Mouse (Mus musculus): Measurements from ENCODE around the gene Fkbp14. TPM values are rescaled to one million over a fixed set of nuclear protein-coding genes. Genes with fewer than 3 reads are reported as not detected.
A peak's percentile ranks its signal among the peaks of the same experiment; 100 is the strongest.

Fkbp14 gene
- polyA plus RNA-seq, 1 experiment from 2014 or later = 13.9 TPM

GRCm38 (mm10) chr6:54555816-54556215, 41.3 kb downstream of the Fkbp14 start:
- no peak overlapping the region for H3K4me2 ChIP-seq
- WGBS = 41% methylated on average over 1 of the region's 1 CpGs
- peaks cover 64% of the 10 kb centered on the region for H3K4me1 ChIP-seq
- no peak overlapping the region for H3K9ac ChIP-seq
- H3K27ac ChIP-seq = peak overlapping the region; percentile 85
- H3K27me3 ChIP-seq = no peaks in the 10 kb centered on the region
- H3K36me3 ChIP-seq (replicated peaks) = 0 out of 2 replicates have a peak, but pooled peaks cover 6% of the 10 kb centered on the region
- no peak for ATAC-seq (ENCODE audit: low FRiP score)
- H3K9me3 ChIP-seq = no peaks in the 10 kb centered on the region
- H3K4me3 ChIP-seq (replicated peaks) = no peak overlapping the region

DNA sequence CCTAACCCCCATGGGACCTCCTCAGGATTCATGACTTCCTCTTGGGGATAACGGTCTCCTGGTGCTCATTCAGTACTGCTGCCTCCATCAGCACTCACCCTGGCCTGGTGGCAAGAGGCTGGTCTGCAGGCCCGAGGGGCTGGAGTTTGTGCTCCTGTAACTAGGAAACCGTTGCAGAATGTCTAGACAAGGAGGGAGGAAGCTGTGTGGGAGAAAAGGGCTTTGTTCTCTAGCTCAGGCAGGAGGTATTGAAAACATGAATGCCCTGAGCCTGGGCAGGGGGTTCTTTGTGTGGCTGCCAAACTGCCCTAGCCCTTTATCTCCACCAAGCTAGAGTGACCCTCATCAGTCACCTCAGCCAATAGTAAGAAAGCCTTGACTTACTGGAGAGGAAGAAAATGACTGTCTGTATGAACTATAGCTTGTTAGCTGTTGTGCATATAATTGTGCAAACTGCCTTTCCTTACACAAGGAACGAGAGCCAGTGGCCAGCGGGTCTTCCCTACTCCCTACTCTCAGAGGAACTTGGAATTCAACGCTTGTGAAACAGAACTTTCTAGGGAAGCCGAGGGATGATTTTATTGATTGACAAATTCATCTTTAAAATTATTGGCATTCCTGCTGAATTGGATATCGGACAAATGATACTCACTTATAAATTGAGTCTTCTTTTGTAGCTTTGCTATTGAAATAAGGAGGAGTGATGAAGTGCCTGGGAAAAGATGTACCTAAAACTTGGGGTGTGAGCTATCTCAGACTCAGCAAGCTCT, 42.6 kb downstream of the Fkbp14 start:
- peak overlapping the region; percentile 15 for H3K4me2 ChIP-seq
- no peaks in the 10 kb centered on the region for H3K9me3 ChIP-seq
- ATAC-seq (ENCODE audit: low FRiP score) = peak; percentile 86
- whole genome bisulfite sequencing = 6% methylated on average over 8 of the region's 8 CpGs
- peak overlapping the region; percentile 85 for H3K27ac ChIP-seq
- H3K9ac ChIP-seq = no peak overlapping the region
- no peaks in the 10 kb centered on the region for H3K27me3 ChIP-seq
- H3K4me1 ChIP-seq = peaks cover 66% of the 10 kb centered on the region
- H3K4me3 ChIP-seq (replicated peaks) = no peak overlapping the region
- H3K36me3 ChIP-seq (replicated peaks) = 0 out of 2 replicates have a peak, but pooled peaks cover 6% of the 10 kb centered on the region

DNA sequence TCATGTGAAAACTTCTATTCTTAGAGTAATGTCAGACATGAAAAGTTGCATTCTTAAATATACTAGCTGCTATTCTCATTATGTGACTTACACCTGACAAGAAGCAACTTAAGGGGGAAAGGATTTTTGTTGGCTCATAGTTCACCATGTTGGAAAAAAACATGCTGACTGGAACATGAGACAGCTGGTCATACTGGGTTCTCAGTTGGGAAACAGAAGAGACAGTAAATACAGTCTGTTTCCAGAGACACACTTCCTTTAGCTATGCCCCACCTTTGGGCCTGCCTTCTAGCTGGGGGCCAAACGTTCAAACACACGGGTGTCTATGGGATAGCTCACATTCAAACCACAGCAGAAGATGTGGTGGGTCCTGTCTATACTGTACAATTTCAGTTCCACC, 43.5 kb downstream of the Fkbp14 start:
- 32% methylated on average over 2 of the region's 2 CpGs for WGBS
- H3K9ac ChIP-seq = no peak overlapping the region
- 0 out of 2 replicates have a peak, but pooled peaks cover 6% of the 10 kb centered on the region for H3K36me3 ChIP-seq (replicated peaks)
- H3K4me2 ChIP-seq = peak overlapping the region; percentile 15
- peaks cover 71% of the 10 kb centered on the region for H3K4me1 ChIP-seq
- ATAC-seq (ENCODE audit: low FRiP score) = no peak
- no peaks in the 10 kb centered on the region for H3K27me3 ChIP-seq
- H3K4me3 ChIP-seq (replicated peaks) = no peak overlapping the region
- H3K9me3 ChIP-seq = no peaks in the 10 kb centered on the region
- H3K27ac ChIP-seq = peak overlapping the region; percentile 85

- H3K9me3 ChIP-seq = no peaks in the 10 kb centered on the region
- 0 out of 2 replicates have a peak, but pooled peaks cover 4% of the 10 kb centered on the region for H3K36me3 ChIP-seq (replicated peaks)
- ATAC-seq (ENCODE audit: low FRiP score) = peak; percentile 82
- H3K27ac ChIP-seq = peak overlapping the region; percentile 87
- 14% methylated on average over 9 of the region's 9 CpGs for WGBS
- no peaks in the 10 kb centered on the region for H3K27me3 ChIP-seq
- peaks cover 72% of the 10 kb centered on the region for H3K4me1 ChIP-seq
- no peak overlapping the region for H3K4me3 ChIP-seq (replicated peaks)
- no peak overlapping the region for H3K9ac ChIP-seq
- H3K4me2 ChIP-seq = no peak overlapping the region
These were observed 44.2 kb downstream of the Fkbp14 start for GRCm38 (mm10) chr6:54552721-54553413.

DNA sequence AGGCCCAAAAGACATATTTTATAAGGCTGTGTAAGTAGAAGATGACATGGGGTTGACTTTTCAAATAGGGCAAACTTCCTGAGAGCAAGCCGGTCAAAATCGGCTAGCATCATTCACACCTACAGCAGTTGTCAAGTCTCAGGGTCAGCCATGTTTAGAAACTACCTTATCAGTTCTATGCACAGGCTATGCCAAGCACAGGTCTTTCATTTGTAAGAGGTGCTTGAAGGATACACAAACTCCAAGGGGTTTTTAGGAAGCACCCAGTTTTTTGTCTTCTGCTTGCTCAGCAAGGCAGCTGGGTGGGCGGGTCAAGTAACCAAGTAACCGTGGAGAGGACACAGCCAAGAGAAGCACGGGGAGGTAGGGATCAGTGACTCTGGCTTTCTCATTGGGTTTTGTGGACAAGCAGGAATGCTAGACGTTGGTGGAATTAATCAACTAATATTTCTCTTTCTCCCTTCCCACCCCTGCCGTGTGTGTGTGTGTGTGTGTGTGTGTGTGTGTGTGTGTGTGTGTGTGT, 46.2 kb downstream of the Fkbp14 start:
- H3K9me3 ChIP-seq = no peaks in the 10 kb centered on the region
- H3K4me2 ChIP-seq = no peak overlapping the region
- 68% methylated on average over 7 of the region's 7 CpGs for WGBS
- H3K27ac ChIP-seq = no peak overlapping the region
- no peaks in the 10 kb centered on the region for H3K27me3 ChIP-seq
- peaks cover 68% of the 10 kb centered on the region for H3K4me1 ChIP-seq
- no peak overlapping the region for H3K9ac ChIP-seq
- peaks cover 8% of the 10 kb centered on the region for H3K36me3 ChIP-seq (replicated peaks)
- ATAC-seq (ENCODE audit: low FRiP score) = no peak
- H3K4me3 ChIP-seq (replicated peaks) = no peak overlapping the region

DNA sequence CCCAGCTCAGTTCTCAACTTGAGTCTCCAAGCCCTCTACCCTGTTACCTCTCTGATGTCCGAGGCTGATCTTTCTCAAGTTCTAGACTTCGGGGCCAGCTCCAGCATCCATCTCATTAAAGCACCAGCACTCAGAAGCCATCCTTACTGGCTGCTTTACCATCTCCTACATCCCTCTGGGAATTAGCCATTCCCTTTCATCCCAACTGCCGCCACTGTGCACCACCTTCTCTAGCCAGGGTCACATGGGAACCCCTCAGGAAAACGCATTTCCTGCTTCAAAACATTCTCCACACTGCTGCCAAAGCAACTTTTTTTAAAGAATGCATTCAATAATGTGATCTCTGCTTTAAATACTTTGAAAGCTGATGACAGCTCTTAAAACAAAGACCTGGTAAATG, 47.8 kb downstream of the Fkbp14 start:
- Histone ChIP-seq H3K4me3 (replicated peaks) (no peak overlapping the region), H3K36me3 (replicated peaks) (peaks cover 20% of the 10 kb centered on the region), H3K9ac (no peak overlapping the region), H3K4me1 (peaks cover 53% of the 10 kb centered on the region), H3K27ac (no peak overlapping the region), H3K9me3 (no peaks in the 10 kb centered on the region), H3K27me3 (no peaks in the 10 kb centered on the region), H3K4me2 (no peak overlapping the region)
- no peak for ATAC-seq (ENCODE audit: low FRiP score)
- 59% methylated on average over 4 of the region's 4 CpGs for WGBS

- no peak overlapping the region for H3K4me2 ChIP-seq
- H3K27ac ChIP-seq = 0 out of 2 replicates have a peak overlapping the region, but pooled peaks have one; percentile 26
- no peaks in the 10 kb centered on the region for H3K9me3 ChIP-seq
- 71% methylated on average over 13 of the region's 13 CpGs for WGBS
- H3K9ac ChIP-seq = no peak overlapping the region
- no peaks in the 10 kb centered on the region for H3K27me3 ChIP-seq
- H3K4me3 ChIP-seq (replicated peaks) = no peak overlapping the region
- ATAC-seq (ENCODE audit: low FRiP score) = no peak
- H3K36me3 ChIP-seq (replicated peaks) = peaks cover 27% of the 10 kb centered on the region
- peaks cover 44% of the 10 kb centered on the region for H3K4me1 ChIP-seq
These were observed 48.6 kb downstream of the Fkbp14 start for GRCm38 (mm10) chr6:54548314-54549019.

- Histone ChIP-seq H3K27ac (no peak overlapping the region), H3K27me3 (no peaks in the 10 kb centered on the region), H3K9me3 (no peaks in the 10 kb centered on the region), H3K9ac (no peak overlapping the region), H3K4me2 (no peak overlapping the region), H3K36me3 (replicated peaks) (peaks cover 34% of the 10 kb centered on the region), H3K4me1 (peaks cover 38% of the 10 kb centered on the region), H3K4me3 (replicated peaks) (no peak overlapping the region)
- 87% methylated on average over 2 of the region's 2 CpGs for WGBS
- no peak for ATAC-seq (ENCODE audit: low FRiP score)
These were observed 53.5 kb downstream of the Fkbp14 start for GRCm38 (mm10) chr6:54543646-54544045.

- no peak for ATAC-seq (ENCODE audit: low FRiP score)
- H3K9ac ChIP-seq = no peak overlapping the region
- H3K4me3 ChIP-seq (replicated peaks) = no peak overlapping the region
- no peaks in the 10 kb centered on the region for H3K9me3 ChIP-seq
- H3K27me3 ChIP-seq = no peaks in the 10 kb centered on the region
- WGBS = 79% methylated on average over 7 of the region's 7 CpGs
- H3K36me3 ChIP-seq (replicated peaks) = peaks cover 34% of the 10 kb centered on the region
- H3K27ac ChIP-seq = no peak overlapping the region
- H3K4me1 ChIP-seq = peaks cover 39% of the 10 kb centered on the region
- no peak overlapping the region for H3K4me2 ChIP-seq
These were observed 54.3 kb downstream of the Fkbp14 start for GRCm38 (mm10) chr6:54542836-54543235.

DNA sequence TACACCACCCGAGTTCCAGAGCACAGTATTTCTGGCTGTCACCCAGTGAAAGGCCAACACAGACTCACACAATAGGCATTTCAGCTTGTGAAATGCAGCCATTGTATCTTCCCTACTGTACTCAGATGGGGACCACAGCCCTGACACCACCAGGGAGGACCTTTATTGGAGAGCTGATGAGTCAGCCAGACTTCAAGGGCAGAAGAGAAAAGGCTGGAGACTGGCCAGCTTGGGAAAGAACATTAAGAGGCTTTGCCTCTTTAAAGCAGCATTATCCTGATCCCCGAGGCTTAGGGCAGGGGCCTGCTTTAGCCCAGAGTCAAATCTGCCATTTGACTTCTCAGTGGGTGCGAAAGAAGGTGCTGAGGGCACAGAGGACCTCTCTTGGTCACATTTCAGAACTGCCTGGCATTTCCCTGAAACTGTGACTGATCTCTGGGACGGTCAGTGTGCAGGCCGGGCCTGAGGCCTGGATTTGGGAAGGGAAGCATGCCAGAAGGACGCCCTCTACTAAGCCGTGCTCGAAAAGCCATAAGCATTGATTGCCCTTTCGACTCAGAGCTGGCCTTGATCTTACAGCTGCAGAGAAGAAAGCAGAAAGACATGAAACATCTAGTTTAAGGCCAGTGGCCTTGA, 56.7 kb downstream of the Fkbp14 start:
- Histone ChIP-seq H3K4me1 (peaks cover 40% of the 10 kb centered on the region), H3K4me3 (replicated peaks) (no peak overlapping the region), H3K4me2 (no peak overlapping the region), H3K27me3 (no peaks in the 10 kb centered on the region), H3K9me3 (no peaks in the 10 kb centered on the region), H3K27ac (peak overlapping the region; percentile 80), H3K36me3 (replicated peaks) (peaks cover 23% of the 10 kb centered on the region), H3K9ac (no peak overlapping the region)
- 53% methylated on average over 9 of the region's 9 CpGs for WGBS
- ATAC-seq (ENCODE audit: low FRiP score) = no peak

DNA sequence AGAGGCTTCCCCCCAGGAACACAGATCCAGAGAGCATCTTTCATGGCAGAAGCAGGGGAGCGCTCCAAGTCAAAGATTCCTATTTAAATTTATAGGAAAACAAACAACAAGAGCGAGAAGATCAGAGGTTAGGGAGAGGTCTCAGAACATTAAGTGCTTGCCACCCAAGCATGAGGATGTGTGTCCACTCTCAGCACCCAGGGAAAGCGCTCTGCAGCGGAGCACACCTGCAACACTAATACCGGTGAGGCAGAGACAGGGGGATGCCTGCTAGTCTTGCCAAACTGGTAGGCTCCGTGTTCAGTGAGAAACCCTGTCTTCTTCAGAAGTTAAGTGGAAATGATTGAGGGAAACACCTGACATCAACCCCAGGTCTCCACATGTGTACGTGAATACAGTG, 57.7 kb downstream of the Fkbp14 start:
- Histone ChIP-seq H3K4me1 (peaks cover 40% of the 10 kb centered on the region), H3K36me3 (replicated peaks) (peaks cover 19% of the 10 kb centered on the region), H3K4me3 (replicated peaks) (no peak overlapping the region), H3K9ac (no peak overlapping the region), H3K9me3 (no peaks in the 10 kb centered on the region), H3K4me2 (no peak overlapping the region), H3K27me3 (no peaks in the 10 kb centered on the region), H3K27ac (peak overlapping the region; percentile 80)
- no peak for ATAC-seq (ENCODE audit: low FRiP score)
- 76% methylated on average over 7 of the region's 7 CpGs for WGBS

DNA sequence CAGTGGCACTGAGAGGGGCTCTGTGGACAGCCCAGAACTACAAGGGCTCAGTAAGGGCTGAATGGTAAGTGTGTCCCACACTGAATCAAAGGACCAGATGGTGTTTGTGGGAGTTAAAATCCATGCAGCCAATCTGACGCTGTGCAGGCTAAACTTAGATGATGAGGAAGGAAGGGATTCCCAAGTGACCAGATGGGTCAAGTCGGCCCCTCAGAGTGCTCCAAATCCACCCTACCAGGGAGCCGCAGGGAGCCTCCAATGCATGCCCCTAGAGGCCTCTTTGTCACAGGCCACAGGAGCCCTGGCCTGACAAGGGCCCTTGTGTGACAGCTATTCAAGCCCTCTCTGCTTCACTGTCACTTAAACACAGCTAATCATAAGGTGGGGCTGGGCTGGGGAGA, 58.3 kb downstream of the Fkbp14 start:
- H3K27ac ChIP-seq = peak overlapping the region; percentile 80
- peaks cover 19% of the 10 kb centered on the region for H3K36me3 ChIP-seq (replicated peaks)
- WGBS = 0% methylated on average over 3 of the region's 3 CpGs
- H3K4me1 ChIP-seq = peaks cover 40% of the 10 kb centered on the region
- no peak overlapping the region for H3K4me2 ChIP-seq
- no peak overlapping the region for H3K9ac ChIP-seq
- H3K27me3 ChIP-seq = no peaks in the 10 kb centered on the region
- ATAC-seq (ENCODE audit: low FRiP score) = peak; percentile 52; the same call in 1 of the 2 replicates
- H3K4me3 ChIP-seq (replicated peaks) = no peak overlapping the region
- H3K9me3 ChIP-seq = no peaks in the 10 kb centered on the region
